Mouse (Mus musculus): ENCODE measurements around the gene Sox18.

Sox18 gene

GRCm38 (mm10) chr2:181680716-181681117, 9.3 kb upstream of the Sox18 start:
- DNase-seq (ENCODE audit: low read depth, low spot score) = peak; percentile 14

GRCm38 (mm10) chr2:181679951-181680715, 8.7 kb upstream of the Sox18 start, which contains the start of gene Tcea2:
Gene Tcea2 (plus strand): TSS chr2:181680310.
- DNase-seq (ENCODE audit: low read depth, low spot score) = peak; percentile 73

- peak; percentile 94 for DNase-seq (ENCODE audit: low read depth, low spot score)
Observed at GRCm38 (mm10) chr2:181678780-181679179, 7.3 kb upstream of the Sox18 start.

- no peak for DNase-seq (ENCODE audit: low read depth, low spot score)
Observed at GRCm38 (mm10) chr2:181677755-181678098, 6.3 kb upstream of the Sox18 start.

GRCm38 (mm10) chr2:181677096-181677754, 5.8 kb upstream of the Sox18 start:
- no peak for DNase-seq (ENCODE audit: low read depth, low spot score)

GRCm38 (mm10) chr2:181676424-181676823, 5.0 kb upstream of the Sox18 start:
- no peak for DNase-seq (ENCODE audit: low read depth, low spot score)

GRCm38 (mm10) chr2:181675454-181675853, 4.0 kb upstream of the Sox18 start:
- peak; percentile 27 for DNase-seq (ENCODE audit: low read depth, low spot score)

GRCm38 (mm10) chr2:181674934-181675333, 3.5 kb upstream of the Sox18 start:
- DNase-seq (ENCODE audit: low read depth, low spot score) = no peak

GRCm38 (mm10) chr2:181673501-181673900, 2.1 kb upstream of the Sox18 start:
- DNase-seq (ENCODE audit: low read depth, low spot score) = peak; percentile 28

- no peak for DNase-seq (ENCODE audit: low read depth, low spot score)
Observed at GRCm38 (mm10) chr2:181671984-181672383, 544 bp upstream of the Sox18 start.

- peak; percentile 21 for DNase-seq (ENCODE audit: low read depth, low spot score)
Observed at GRCm38 (mm10) chr2:181670913-181671311, 528 bp downstream of the Sox18 start.

GRCm38 (mm10) chr2:181670285-181670912, 1.0 kb downstream of the Sox18 start:
- DNase-seq (ENCODE audit: low read depth, low spot score) = peak; percentile 16

- no peak for DNase-seq (ENCODE audit: low read depth, low spot score)
Observed at GRCm38 (mm10) chr2:181663298-181663630, 8.2 kb downstream of the Sox18 start.

GRCm38 (mm10) chr2:181662620-181663297, 8.7 kb downstream of the Sox18 start:
- no peak for DNase-seq (ENCODE audit: low read depth, low spot score)

GRCm38 (mm10) chr2:181659609-181660055, 11.8 kb downstream of the Sox18 start:
- DNase-seq (ENCODE audit: low read depth, low spot score) = peak; percentile 93

- peak; percentile 86 for DNase-seq (ENCODE audit: low read depth, low spot score)
Observed at GRCm38 (mm10) chr2:181658930-181659555, 12.4 kb downstream of the Sox18 start.

- no peak for DNase-seq (ENCODE audit: low read depth, low spot score)
Observed at GRCm38 (mm10) chr2:181658528-181658927, 12.9 kb downstream of the Sox18 start.

- DNase-seq (ENCODE audit: low read depth, low spot score) = no peak
Observed at GRCm38 (mm10) chr2:181657441-181657840, 14.0 kb downstream of the Sox18 start.

GRCm38 (mm10) chr2:181656734-181657133, 14.7 kb downstream of the Sox18 start, which contains the start of gene Gm29797:
Gene Gm29797 (plus strand): TSS chr2:181657034.
- DNase-seq (ENCODE audit: low read depth, low spot score) = no peak

GRCm38 (mm10) chr2:181653523-181653922, 17.9 kb downstream of the Sox18 start:
- no peak for DNase-seq (ENCODE audit: low read depth, low spot score)

- DNase-seq (ENCODE audit: low read depth, low spot score) = no peak
Observed at GRCm38 (mm10) chr2:181653065-181653464, 18.4 kb downstream of the Sox18 start.

- DNase-seq (ENCODE audit: low read depth, low spot score) = no peak
Observed at GRCm38 (mm10) chr2:181648926-181649325, 22.5 kb downstream of the Sox18 start.

Data from ES-CJ7 (cell line).